Mouse (Mus musculus): ENCODE data around the gene Hoxc6.

GRCm38 (mm10) chr15:102955007-102955382, 43.1 kb upstream of the Hoxc6 start:
- TF ChIP-seq CTCF (IDR thresholded peaks at IDR 0.05; ENCODE audit: low read depth) (no peak), EP300 (IDR thresholded peaks at IDR 0.05; ENCODE audit: low read depth) (no peak)

All from liver, postnatal 0 days (tissue).